Mouse (Mus musculus): Measurements from ENCODE around the gene Nudt6.

Gene Nudt6

DNA sequence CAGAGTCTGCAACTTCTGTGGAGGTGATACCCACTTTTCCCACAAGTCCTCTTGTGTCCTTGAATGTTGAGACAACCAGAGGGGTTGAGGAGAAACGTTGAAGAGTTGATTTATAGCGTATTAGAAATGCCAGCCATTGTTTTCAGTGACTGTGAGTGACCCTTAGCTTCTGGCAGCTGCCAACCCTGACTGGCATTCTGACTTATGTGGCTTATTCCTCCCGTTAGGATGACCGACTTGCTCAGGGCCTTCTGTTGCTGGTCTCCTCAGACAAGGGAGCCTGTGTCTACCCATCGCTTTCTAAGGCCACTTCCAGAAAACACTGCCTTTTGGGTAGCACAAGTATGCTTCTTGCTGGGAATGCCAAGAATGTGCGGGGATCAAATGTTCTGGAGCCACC lies 38.6 kb downstream of the Nudt6 start:
- no peak for DNase-seq

GRCm38 (mm10) chr3:37379930-37380881 lies 39.8 kb downstream of the Nudt6 start:
- no peak for DNase-seq

- no peak for DNase-seq
Measured at GRCm38 (mm10) chr3:37379201-37379600, 40.8 kb downstream of the Nudt6 start.

DNA sequence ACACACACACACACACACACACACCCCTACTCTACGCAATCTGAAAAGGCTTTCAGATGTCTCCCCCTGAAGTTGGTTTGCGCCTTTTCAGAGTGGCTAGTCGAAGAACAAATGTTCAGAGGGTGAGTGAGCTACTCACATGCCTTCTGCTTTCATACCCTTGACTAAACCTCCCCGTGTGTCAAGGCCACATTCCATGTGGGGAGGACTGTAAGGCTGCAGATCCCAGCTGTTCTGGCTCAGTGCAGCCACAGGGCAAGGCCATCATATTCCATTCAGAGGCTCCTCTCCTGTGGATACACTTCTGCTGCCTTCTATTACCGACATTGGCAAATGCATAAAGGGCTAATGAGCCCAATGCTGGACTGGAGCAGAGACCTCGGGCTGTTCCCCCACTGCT lies 41.6 kb downstream of the Nudt6 start:
- DNase-seq, result no peak

GRCm38 (mm10) chr3:37377926-37378325 lies 42.1 kb downstream of the Nudt6 start:
- DNase-seq, result no peak

GRCm38 (mm10) chr3:37373712-37374111 lies 46.3 kb downstream of the Nudt6 start:
- DNase-seq, result no peak

GRCm38 (mm10) chr3:37370407-37370806 lies 49.6 kb downstream of the Nudt6 start:
- no peak for DNase-seq

- DNase-seq, result no peak
Measured at GRCm38 (mm10) chr3:37366381-37367053, 53.5 kb downstream of the Nudt6 start.

GRCm38 (mm10) chr3:37365976-37366375 lies 54.0 kb downstream of the Nudt6 start:
- DNase-seq, result no peak

DNA sequence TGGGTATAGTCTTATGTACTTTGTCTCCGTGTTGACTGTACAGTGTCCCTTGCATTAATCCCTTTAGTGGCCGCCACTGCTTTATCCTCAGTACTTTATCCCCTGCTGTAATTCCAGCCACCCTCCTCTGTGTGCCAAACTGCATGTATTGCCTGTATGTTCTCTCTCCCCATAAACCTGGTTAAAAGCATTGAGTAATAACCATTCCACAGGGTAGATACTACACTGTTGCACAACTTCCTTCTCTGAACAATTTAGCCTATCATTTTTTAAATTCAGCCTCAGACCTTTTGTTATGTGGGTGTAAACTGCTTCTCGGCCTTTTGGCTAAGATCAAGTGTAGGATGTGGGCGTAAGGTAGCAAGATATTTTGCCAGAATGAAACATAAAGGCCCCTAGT lies 54.9 kb downstream of the Nudt6 start:
- no peak for DNase-seq

DNA sequence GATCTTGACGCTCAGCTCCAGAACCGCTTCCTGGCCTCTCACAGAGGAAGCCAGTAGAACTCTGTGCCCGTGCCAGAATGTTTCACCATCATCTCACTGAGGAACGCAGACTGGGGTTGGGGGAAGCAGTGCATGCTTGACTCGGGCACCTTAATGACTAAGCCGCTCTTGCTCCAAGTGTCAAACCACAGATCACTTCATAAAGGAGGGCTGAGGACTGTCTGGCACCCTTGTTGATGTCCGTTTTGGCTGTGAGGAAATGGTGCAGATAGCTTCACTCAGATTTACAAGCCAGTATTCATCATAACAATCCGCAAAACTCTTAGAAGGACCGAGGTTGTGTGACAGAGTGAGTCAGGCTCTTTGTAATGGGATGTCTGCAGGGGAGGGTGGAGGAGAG lies 59.3 kb downstream of the Nudt6 start:
- DNase-seq, result no peak

Measured in kidney, adult 8-10 months (tissue).